Mouse (Mus musculus): ENCODE measurements around the gene Tmem135. TPM values are rescaled to one million over a fixed set of nuclear protein-coding genes. Genes with fewer than 3 reads are reported as not detected.

Gene Tmem135
- polyA plus RNA-seq, 1 experiment from 2014 or later, result 28.8 TPM

DNA sequence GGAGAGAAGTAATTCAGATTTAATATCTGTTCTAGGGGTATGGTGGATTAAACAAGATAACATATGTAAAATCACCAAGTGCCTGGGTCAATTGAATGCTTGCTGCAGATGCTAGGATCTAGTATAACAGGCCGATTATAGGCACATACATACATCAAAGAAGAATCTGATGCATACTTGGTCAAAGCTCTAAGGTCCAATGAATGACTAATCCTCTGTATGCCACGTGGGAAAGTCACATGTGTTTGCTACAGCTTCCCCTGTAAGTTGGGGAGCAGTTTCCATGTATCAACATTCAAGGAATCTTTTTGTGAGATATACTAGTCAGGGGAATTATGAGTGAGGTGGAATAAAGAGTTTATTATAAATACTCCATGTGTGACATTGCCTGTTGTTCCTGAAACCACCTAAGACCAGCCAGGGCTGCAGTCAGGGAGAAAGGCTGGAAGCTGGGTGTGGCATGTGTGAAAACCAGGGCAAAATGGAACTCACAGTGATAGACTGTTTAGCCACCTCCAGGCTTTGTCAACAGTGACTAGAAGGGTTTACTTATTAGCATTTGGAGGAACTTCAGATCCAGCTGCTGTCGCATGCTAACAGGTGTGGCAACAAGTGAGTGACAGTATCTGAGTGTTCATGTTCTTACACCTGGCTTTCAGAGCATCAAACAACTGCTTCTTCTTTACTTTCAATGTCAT is 6.0 kb downstream of the Tmem135 start:
- no peak for ATAC-seq
- H3K36me3 ChIP-seq (ENCODE audit: control insufficient read depth, insufficient read depth, low read length), result no peaks in the 10 kb centered on the region
- 0 out of 2 replicates have a peak, but pooled peaks cover 2% of the 10 kb centered on the region for H3K27me3 ChIP-seq (ENCODE audit: control insufficient read depth, insufficient read depth, low read depth, low read length)
- no peak overlapping the region for H3K27ac ChIP-seq (ENCODE audit: low read length)
- no peak overlapping the region for H3K9ac ChIP-seq (ENCODE audit: low read depth, low read length)
- H3K4me1 ChIP-seq (ENCODE audit: control insufficient read depth, insufficient read depth, low read length), result no peaks in the 10 kb centered on the region
- no peak overlapping the region for H3K4me2 ChIP-seq (ENCODE audit: low read length)
- 71% methylated on average over 3 of the region's 3 CpGs for WGBS
- H3K9me3 ChIP-seq (replicated peaks; ENCODE audit: control insufficient read depth, low read length, poor library complexity, severe bottlenecking), result no peaks in the 10 kb centered on the region
- no peak overlapping the region for H3K4me3 ChIP-seq (ENCODE audit: low read depth, low read length)

DNA sequence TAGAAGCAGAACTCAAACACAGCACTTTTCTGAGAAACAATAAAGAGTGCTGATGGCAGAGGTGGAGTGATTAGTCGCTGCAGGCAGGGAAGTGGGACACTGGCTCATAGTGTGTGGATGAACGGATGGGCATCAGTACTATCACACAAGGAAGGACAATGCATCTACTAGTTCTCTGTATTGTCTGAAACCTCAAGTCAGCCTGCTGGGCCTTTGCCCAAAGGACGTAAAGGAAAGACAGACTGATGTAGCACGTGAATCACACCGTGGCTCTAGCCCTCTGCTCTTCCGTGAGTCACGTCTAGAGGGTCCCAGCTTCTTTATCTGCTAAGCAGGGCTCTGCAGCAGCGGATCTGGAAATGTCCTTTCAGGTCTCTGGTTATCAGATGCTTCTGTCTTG is 7.6 kb downstream of the Tmem135 start:
- Histone ChIP-seq H3K4me2 (ENCODE audit: low read length) (no peak overlapping the region), H3K4me1 (ENCODE audit: control insufficient read depth, insufficient read depth, low read length) (no peaks in the 10 kb centered on the region), H3K27me3 (ENCODE audit: control insufficient read depth, insufficient read depth, low read depth, low read length) (no peaks in the 10 kb centered on the region), H3K9me3 (replicated peaks; ENCODE audit: control insufficient read depth, low read length, poor library complexity, severe bottlenecking) (no peaks in the 10 kb centered on the region), H3K36me3 (ENCODE audit: control insufficient read depth, insufficient read depth, low read length) (no peaks in the 10 kb centered on the region), H3K4me3 (ENCODE audit: low read depth, low read length) (no peak overlapping the region), H3K9ac (ENCODE audit: low read depth, low read length) (no peak overlapping the region), H3K27ac (ENCODE audit: low read length) (no peak overlapping the region)
- no peak for ATAC-seq
- WGBS, result 71% methylated on average over 8 of the region's 8 CpGs

DNA sequence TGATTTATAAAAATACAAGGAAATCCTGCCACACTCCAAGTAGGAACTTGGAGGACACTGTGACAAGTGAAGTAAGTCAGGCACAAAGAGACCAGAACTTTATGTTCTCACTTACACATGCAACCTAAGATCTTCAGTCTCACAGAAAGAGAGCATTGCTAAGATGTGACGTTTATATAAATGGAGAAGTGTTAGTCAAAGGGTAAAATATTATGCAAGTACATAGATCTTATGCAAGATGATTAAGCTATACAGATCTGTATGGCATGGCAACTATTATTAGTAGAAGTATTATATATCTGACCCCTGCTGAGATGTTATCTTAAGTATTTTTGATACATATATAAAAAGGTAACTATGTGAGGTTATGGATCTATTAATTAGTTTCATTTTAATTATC is 8.6 kb downstream of the Tmem135 start:
- Histone ChIP-seq H3K27me3 (ENCODE audit: control insufficient read depth, insufficient read depth, low read depth, low read length) (no peaks in the 10 kb centered on the region), H3K4me3 (ENCODE audit: low read depth, low read length) (no peak overlapping the region), H3K36me3 (ENCODE audit: control insufficient read depth, insufficient read depth, low read length) (no peaks in the 10 kb centered on the region), H3K4me1 (ENCODE audit: control insufficient read depth, insufficient read depth, low read length) (no peaks in the 10 kb centered on the region), H3K9me3 (replicated peaks; ENCODE audit: control insufficient read depth, low read length, poor library complexity, severe bottlenecking) (no peaks in the 10 kb centered on the region), H3K9ac (ENCODE audit: low read depth, low read length) (no peak overlapping the region), H3K27ac (ENCODE audit: low read length) (no peak overlapping the region), H3K4me2 (ENCODE audit: low read length) (no peak overlapping the region)
- WGBS, result 68% methylated on average over 1 of the region's 1 CpGs
- no peak for ATAC-seq

DNA sequence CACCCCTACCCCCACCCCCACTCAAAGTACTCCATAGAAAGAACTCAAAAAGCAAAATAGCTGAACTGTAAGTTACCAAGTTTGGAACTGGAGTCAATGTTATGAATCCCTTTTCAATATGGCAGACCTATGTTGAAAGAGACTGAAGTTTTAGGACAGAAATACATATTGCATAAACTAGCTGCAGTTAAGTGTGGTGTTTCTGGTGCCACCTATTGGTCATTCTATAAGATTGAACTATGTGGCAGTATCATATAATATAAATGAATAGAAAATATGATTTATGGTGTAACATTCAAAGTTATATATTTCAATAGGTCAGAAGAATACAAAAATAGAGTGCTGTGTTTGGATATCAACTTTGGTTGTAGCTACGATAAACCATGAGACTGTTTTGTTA is 11.2 kb downstream of the Tmem135 start:
- H3K4me1 ChIP-seq (ENCODE audit: control insufficient read depth, insufficient read depth, low read length), result no peaks in the 10 kb centered on the region
- no peaks in the 10 kb centered on the region for H3K36me3 ChIP-seq (ENCODE audit: control insufficient read depth, insufficient read depth, low read length)
- no peak overlapping the region for H3K27ac ChIP-seq (ENCODE audit: low read length)
- no peak overlapping the region for H3K4me2 ChIP-seq (ENCODE audit: low read length)
- H3K27me3 ChIP-seq (ENCODE audit: control insufficient read depth, insufficient read depth, low read depth, low read length), result no peaks in the 10 kb centered on the region
- H3K4me3 ChIP-seq (ENCODE audit: low read depth, low read length), result no peak overlapping the region
- H3K9me3 ChIP-seq (replicated peaks; ENCODE audit: control insufficient read depth, low read length, poor library complexity, severe bottlenecking), result no peaks in the 10 kb centered on the region
- no peak overlapping the region for H3K9ac ChIP-seq (ENCODE audit: low read depth, low read length)
- no peak for ATAC-seq
- 98% methylated on average over 1 of the region's 1 CpGs for WGBS

- Histone ChIP-seq H3K27me3 (ENCODE audit: control insufficient read depth, insufficient read depth, low read depth, low read length) (no peaks in the 10 kb centered on the region), H3K4me2 (ENCODE audit: low read length) (no peak overlapping the region), H3K4me3 (ENCODE audit: low read depth, low read length) (no peak overlapping the region), H3K36me3 (ENCODE audit: control insufficient read depth, insufficient read depth, low read length) (no peaks in the 10 kb centered on the region), H3K4me1 (ENCODE audit: control insufficient read depth, insufficient read depth, low read length) (no peaks in the 10 kb centered on the region), H3K9ac (ENCODE audit: low read depth, low read length) (no peak overlapping the region), H3K27ac (ENCODE audit: low read length) (no peak overlapping the region), H3K9me3 (replicated peaks; ENCODE audit: control insufficient read depth, low read length, poor library complexity, severe bottlenecking) (no peaks in the 10 kb centered on the region)
- no peak for ATAC-seq
- 77% methylated on average over 4 of the region's 4 CpGs for WGBS
Observed at GRCm38 (mm10) chr7:89392388-89392787, 11.6 kb downstream of the Tmem135 start.

- no peaks in the 10 kb centered on the region for H3K9me3 ChIP-seq (replicated peaks; ENCODE audit: control insufficient read depth, low read length, poor library complexity, severe bottlenecking)
- H3K36me3 ChIP-seq (ENCODE audit: control insufficient read depth, insufficient read depth, low read length), result no peaks in the 10 kb centered on the region
- H3K4me3 ChIP-seq (ENCODE audit: low read depth, low read length), result no peak overlapping the region
- H3K27ac ChIP-seq (ENCODE audit: low read length), result no peak overlapping the region
- H3K9ac ChIP-seq (ENCODE audit: low read depth, low read length), result no peak overlapping the region
- no peak overlapping the region for H3K4me2 ChIP-seq (ENCODE audit: low read length)
- 85% methylated on average over 4 of the region's 4 CpGs for WGBS
- H3K27me3 ChIP-seq (ENCODE audit: control insufficient read depth, insufficient read depth, low read depth, low read length), result no peaks in the 10 kb centered on the region
- no peaks in the 10 kb centered on the region for H3K4me1 ChIP-seq (ENCODE audit: control insufficient read depth, insufficient read depth, low read length)
- no peak for ATAC-seq
Observed at GRCm38 (mm10) chr7:89391831-89392230, 12.2 kb downstream of the Tmem135 start.

- Histone ChIP-seq H3K9me3 (replicated peaks; ENCODE audit: control insufficient read depth, low read length, poor library complexity, severe bottlenecking) (no peaks in the 10 kb centered on the region), H3K27me3 (ENCODE audit: control insufficient read depth, insufficient read depth, low read depth, low read length) (no peaks in the 10 kb centered on the region), H3K4me2 (ENCODE audit: low read length) (no peak overlapping the region), H3K36me3 (ENCODE audit: control insufficient read depth, insufficient read depth, low read length) (no peaks in the 10 kb centered on the region), H3K4me3 (ENCODE audit: low read depth, low read length) (no peak overlapping the region), H3K9ac (ENCODE audit: low read depth, low read length) (no peak overlapping the region), H3K27ac (ENCODE audit: low read length) (no peak overlapping the region), H3K4me1 (ENCODE audit: control insufficient read depth, insufficient read depth, low read length) (no peaks in the 10 kb centered on the region)
- 85% methylated on average over 3 of the region's 3 CpGs for WGBS
- ATAC-seq, result no peak
Observed at GRCm38 (mm10) chr7:89391281-89391680, 12.7 kb downstream of the Tmem135 start.

GRCm38 (mm10) chr7:89390660-89391059 is 13.4 kb downstream of the Tmem135 start:
- Histone ChIP-seq H3K4me3 (ENCODE audit: low read depth, low read length) (no peak overlapping the region), H3K27me3 (ENCODE audit: control insufficient read depth, insufficient read depth, low read depth, low read length) (no peaks in the 10 kb centered on the region), H3K9ac (ENCODE audit: low read depth, low read length) (no peak overlapping the region), H3K4me2 (ENCODE audit: low read length) (no peak overlapping the region), H3K9me3 (replicated peaks; ENCODE audit: control insufficient read depth, low read length, poor library complexity, severe bottlenecking) (no peaks in the 10 kb centered on the region), H3K4me1 (ENCODE audit: control insufficient read depth, insufficient read depth, low read length) (no peaks in the 10 kb centered on the region), H3K27ac (ENCODE audit: low read length) (no peak overlapping the region), H3K36me3 (ENCODE audit: control insufficient read depth, insufficient read depth, low read length) (no peaks in the 10 kb centered on the region)
- ATAC-seq, result no peak
- 82% methylated on average over 2 of the region's 2 CpGs for WGBS

GRCm38 (mm10) chr7:89388981-89389380 is 15.0 kb downstream of the Tmem135 start:
- no peak overlapping the region for H3K9ac ChIP-seq (ENCODE audit: low read depth, low read length)
- H3K27ac ChIP-seq (ENCODE audit: low read length), result no peak overlapping the region
- no peak for ATAC-seq
- H3K36me3 ChIP-seq (ENCODE audit: control insufficient read depth, insufficient read depth, low read length), result no peaks in the 10 kb centered on the region
- H3K4me2 ChIP-seq (ENCODE audit: low read length), result no peak overlapping the region
- H3K27me3 ChIP-seq (ENCODE audit: control insufficient read depth, insufficient read depth, low read depth, low read length), result no peaks in the 10 kb centered on the region
- no peak overlapping the region for H3K4me3 ChIP-seq (ENCODE audit: low read depth, low read length)
- 81% methylated on average over 3 of the region's 3 CpGs for WGBS
- H3K4me1 ChIP-seq (ENCODE audit: control insufficient read depth, insufficient read depth, low read length), result no peaks in the 10 kb centered on the region
- no peaks in the 10 kb centered on the region for H3K9me3 ChIP-seq (replicated peaks; ENCODE audit: control insufficient read depth, low read length, poor library complexity, severe bottlenecking)
